Mouse (Mus musculus) midbrain, postnatal 0 days (tissue): ENCODE data around the gene Camta1. TPM values are rescaled to one million over a fixed set of nuclear protein-coding genes. Genes with fewer than 3 reads are reported as not detected.

Experiments
- ATAC-seq: fragments of 200-750 bp; cut with Nextera tagmentation; 2 replicates; pipeline ENCODE4 v1.8.0; 2017; ENCODE audit warnings: moderate number of reproducible peaks, mild to moderate bottlenecking, moderate TSS enrichment, moderate library complexity; ENCODE audit not compliant: low FRiP score
- DNase-seq: peaks from one replicate; pipeline ENCODE4 v3.0.0-alpha.2; 2015; ENCODE audit warnings: low spot score
- H3K27ac ChIP-seq: fragments of 300-500 bp; sonication (generic); 2 replicates; pipeline ENCODE4 v1.5.1; 2014; ENCODE audit warnings: low read depth, mild to moderate bottlenecking, low read length, mixed read lengths
- H3K27me3 ChIP-seq: fragments of 300-500 bp; sonication (generic); 2 replicates; pipeline ENCODE4 v1.6.1; 2014; ENCODE audit warnings: low read length, control low read depth, mixed read lengths; ENCODE audit not compliant: insufficient read depth
- H3K36me3 ChIP-seq: fragments of 300-500 bp; sonication (generic); 2 replicates; pipeline ENCODE4 v1.6.1; 2014; ENCODE audit warnings: low read length, control low read depth, mixed read lengths; ENCODE audit not compliant: insufficient read depth
- H3K4me1 ChIP-seq: fragments of 300-500 bp; sonication (generic); 2 replicates; pipeline ENCODE4 v1.6.1; 2014; ENCODE audit warnings: mild to moderate bottlenecking, control low read depth, antibody characterized with exemption, low read length, mixed read lengths; ENCODE audit not compliant: insufficient read depth
- H3K4me2 ChIP-seq: fragments of 300-500 bp; sonication (generic); 2 replicates; pipeline ENCODE4 v1.6.1; 2014; ENCODE audit warnings: low read depth, mild to moderate bottlenecking, low read length, mixed read lengths; ENCODE audit not compliant: poor library complexity, severe bottlenecking
- H3K4me3 ChIP-seq: fragments of 300-500 bp; sonication (generic); 2 replicates; pipeline ENCODE4 v1.5.1; 2014; ENCODE audit warnings: low read depth, mild to moderate bottlenecking, low read length, moderate library complexity
- H3K9ac ChIP-seq: fragments of 300-500 bp; sonication (generic); replicated peaks from 2 replicates; pipeline ENCODE4 v1.6.1; 2014; ENCODE audit warnings: mild to moderate bottlenecking, low read length, moderate library complexity, mixed read lengths; ENCODE audit not compliant: poor library complexity, severe bottlenecking
- H3K9me3 ChIP-seq: fragments of 300-500 bp; sonication (generic); 2 replicates; pipeline ENCODE4 v1.6.1; 2016; ENCODE audit warnings: low read length, control low read depth
- CTCF ChIP-seq: IDR thresholded peaks from 2 replicates; pipeline ENCODE4 v1.5.1; 2016; ENCODE audit warnings: antibody characterized with exemption, mild to moderate bottlenecking
- WGBS: fragments of 180-500 bp; shearing (Covaris S2); extraction: QIAGEN DNeasy Blood & Tissue Kit; methylation state at CpG from one replicate; pipeline ENCODE4 v1.1.7; 2014; 5-methylcytosine and 5-hydroxymethylcytosine counted together
- polyA plus RNA-seq: library from polyadenylated mRNA; unstranded; fragments of >200 nt; fragmentation: Nextera tagmentation; extraction: Ambion mirVana; gene quantifications from 2 replicates; pipeline ENCODE4 v1.2.1, GENCODE M21; 2015
- total RNA-seq: library from RNA; depleted of rRNA; stranded (reverse); fragments of >200 nt; gene quantifications from 2 replicates; pipeline ENCODE4 v1.2.3, GENCODE M21; 2014

Camta1 gene
- total and polyA plus RNA-seq, 2 experiments from 2014 or later: 140 to 153 TPM

- TF ChIP-seq CTCF: no peak
- WGBS: 71% methylated on average over 12 of the region's 12 CpGs
- H3K27me3 ChIP-seq: no peaks in the 10 kb centered on the region
Measured at GRCm38 (mm10) chr4:151346673-151347072, 515.0 kb downstream of the Camta1 start.

GRCm38 (mm10) chr4:151344811-151345210 lies 516.9 kb downstream of the Camta1 start:
- Histone ChIP-seq H3K4me1 (no peaks in the 10 kb centered on the region), H3K27ac (no peak overlapping the region), H3K36me3 (no peaks in the 10 kb centered on the region), H3K9me3 (no peaks in the 10 kb centered on the region), H3K27me3 (no peaks in the 10 kb centered on the region), H3K9ac (no peak overlapping the region), H3K4me2 (no peak overlapping the region), H3K4me3 (no peak overlapping the region)
- ATAC-seq (no peak), DNase-seq (no peak)
- WGBS: 69% methylated on average over 10 of the region's 10 CpGs
- TF ChIP-seq CTCF: no peak

More at GRCm38 (mm10) chr4:151346673-151347072, 515.0 kb downstream of the Camta1 start:
- no peaks in the 10 kb centered on the region for H3K4me1 ChIP-seq
- H3K4me3 ChIP-seq: no peak overlapping the region
- H3K9ac ChIP-seq: no peak overlapping the region
- H3K36me3 ChIP-seq: no peaks in the 10 kb centered on the region
- H3K27ac ChIP-seq: no peak overlapping the region
- no peak overlapping the region for H3K4me2 ChIP-seq
- ATAC-seq (no peak), DNase-seq (no peak)
- H3K9me3 ChIP-seq: no peaks in the 10 kb centered on the region

GRCm38 (mm10) chr4:151339421-151339820 lies 522.3 kb downstream of the Camta1 start:
- ATAC-seq (no peak), DNase-seq (no peak)
- H3K9me3 ChIP-seq: no peaks in the 10 kb centered on the region
- H3K4me2 ChIP-seq: no peak overlapping the region
- no peaks in the 10 kb centered on the region for H3K36me3 ChIP-seq
- H3K27ac ChIP-seq: no peak overlapping the region
- no peak overlapping the region for H3K4me3 ChIP-seq
- no peak for TF ChIP-seq CTCF
- H3K27me3 ChIP-seq: no peaks in the 10 kb centered on the region
- H3K9ac ChIP-seq: no peak overlapping the region
- no peaks in the 10 kb centered on the region for H3K4me1 ChIP-seq
- 72% methylated on average over 7 of the region's 7 CpGs for WGBS

DNA sequence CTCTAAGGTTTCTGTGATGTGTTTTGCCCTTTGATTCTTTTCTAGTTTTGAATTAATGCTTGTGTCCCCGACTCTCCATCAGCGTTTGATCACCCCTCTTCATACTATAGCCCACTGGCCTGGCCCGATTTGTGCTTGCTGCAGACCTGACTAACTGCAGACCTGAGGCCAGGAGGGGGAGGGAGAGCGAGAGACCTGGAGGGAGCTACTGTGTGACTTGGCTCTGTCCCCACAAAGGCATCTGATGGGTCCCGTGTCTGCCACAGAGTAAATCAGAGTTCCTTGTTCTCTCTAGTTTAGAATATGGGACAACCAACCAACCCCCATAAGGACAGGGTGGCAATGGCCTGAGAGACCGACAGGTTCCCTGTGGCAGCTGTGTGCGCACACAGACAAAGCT lies 522.7 kb downstream of the Camta1 start:
- Histone ChIP-seq H3K4me1 (no peaks in the 10 kb centered on the region), H3K36me3 (no peaks in the 10 kb centered on the region), H3K4me3 (no peak overlapping the region), H3K9me3 (no peaks in the 10 kb centered on the region), H3K27ac (no peak overlapping the region), H3K4me2 (no peak overlapping the region), H3K27me3 (no peaks in the 10 kb centered on the region), H3K9ac (no peak overlapping the region)
- ATAC-seq (no peak), DNase-seq (no peak)
- 85% methylated on average over 7 of the region's 7 CpGs for WGBS
- no peak for TF ChIP-seq CTCF

DNA sequence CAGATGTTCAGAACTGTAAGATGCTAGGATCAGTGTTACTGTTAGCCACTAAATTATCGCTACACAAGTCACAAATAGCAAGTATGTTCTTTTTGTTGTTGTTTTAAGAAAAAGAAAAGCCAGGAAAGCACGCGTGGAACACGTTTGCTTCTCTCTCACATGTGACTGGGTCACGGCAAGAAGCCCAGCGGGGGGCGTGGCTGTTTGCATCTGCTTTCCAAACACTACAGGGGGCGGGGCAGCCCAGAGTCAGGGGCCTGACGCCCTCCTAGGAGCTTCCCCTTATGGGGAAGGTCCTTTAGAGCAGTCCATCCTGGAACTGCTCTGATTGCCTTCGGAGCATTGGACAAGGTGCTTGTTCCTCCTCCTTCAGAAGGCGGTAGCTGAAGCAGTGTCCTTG lies 524.1 kb downstream of the Camta1 start:
- H3K27ac ChIP-seq: no peak overlapping the region
- H3K4me1 ChIP-seq: no peaks in the 10 kb centered on the region
- ATAC-seq: no peak
- H3K4me2 ChIP-seq: no peak overlapping the region
- no peaks in the 10 kb centered on the region for H3K27me3 ChIP-seq
- no peaks in the 10 kb centered on the region for H3K36me3 ChIP-seq
- H3K9ac ChIP-seq: no peak overlapping the region
- no peak for DNase-seq
- H3K9me3 ChIP-seq: no peaks in the 10 kb centered on the region
- WGBS: 34% methylated on average over 11 of the region's 11 CpGs
- TF ChIP-seq CTCF: no peak
- no peak overlapping the region for H3K4me3 ChIP-seq

- 89% methylated on average over 13 of the region's 13 CpGs for WGBS
- Histone ChIP-seq H3K9me3 (no peaks in the 10 kb centered on the region), H3K27ac (no peak overlapping the region)
Measured at GRCm38 (mm10) chr4:151336413-151336812, 525.3 kb downstream of the Camta1 start.

More at GRCm38 (mm10) chr4:151336413-151336812, 525.3 kb downstream of the Camta1 start:
- DNase-seq (no peak), ATAC-seq (no peak)
- H3K27me3 ChIP-seq: no peaks in the 10 kb centered on the region
- no peaks in the 10 kb centered on the region for H3K4me1 ChIP-seq
- no peak overlapping the region for H3K9ac ChIP-seq
- H3K4me2 ChIP-seq: no peak overlapping the region
- H3K36me3 ChIP-seq: no peaks in the 10 kb centered on the region
- TF ChIP-seq CTCF: no peak
- H3K4me3 ChIP-seq: no peak overlapping the region
